19 mouse cellular contexts compared by ENCODE assay signal in the genomic region with DNA sequence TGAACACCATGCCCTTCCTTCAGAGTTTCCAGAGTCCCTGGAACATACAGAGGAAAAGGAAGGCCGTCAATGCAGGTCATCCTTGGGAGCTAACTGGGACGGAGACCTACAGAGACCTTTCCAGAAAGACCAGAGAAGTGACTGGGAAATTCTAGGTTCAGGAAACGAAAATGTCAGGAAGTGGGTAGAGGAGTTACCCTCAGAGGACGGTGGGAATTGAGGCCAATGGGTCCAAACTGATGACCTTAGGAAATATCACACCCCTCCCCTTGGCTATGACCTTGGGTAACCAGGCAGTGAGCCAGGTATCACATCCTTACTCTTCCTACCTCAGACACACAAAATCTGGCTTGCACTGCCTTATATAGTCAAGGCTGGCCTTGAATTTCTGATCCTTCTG. TPM values are rescaled to one million over a fixed set of nuclear protein-coding genes. Genes with fewer than 3 reads are reported as not detected.
"Had no signal": no experiment of that assay in that cellular context is flagged by ENCODE, and none has a peak within 500 bp of the region (broad histone marks: within the 10 kb centered on the region; RNA-seq: fewer than 3 reads in every experiment).

No protein-coding gene starts in this region.

- H3K4me1 ChIP-seq: kidney, embryonic 15.5 days; limb, embryonic 15.5 days; liver, embryonic 15.5 days; midbrain, embryonic 15.5 days; neural tube, embryonic 12.5 days had no signal

- H3K36me3 ChIP-seq: kidney, embryonic 15.5 days; limb, embryonic 15.5 days; liver, embryonic 15.5 days; midbrain, embryonic 15.5 days; neural tube, embryonic 12.5 days had no signal

- H3K9me3 ChIP-seq: liver, embryonic 15.5 days; midbrain, embryonic 15.5 days; neural tube, embryonic 12.5 days had no signal

- ATAC-seq: midbrain, embryonic 15.5 days had no signal

- H3K27me3 ChIP-seq: kidney, embryonic 15.5 days; limb, embryonic 15.5 days; liver, embryonic 15.5 days; megakaryocyte, embryonic 14.5 days; midbrain, embryonic 15.5 days; neural tube, embryonic 12.5 days had no signal

- H3K4me3 ChIP-seq: kidney, embryonic 15.5 days; left cerebral cortex, adult 2 months; limb, embryonic 15.5 days; liver, embryonic 15.5 days; megakaryocyte, embryonic 14.5 days; midbrain, embryonic 15.5 days; neural tube, embryonic 12.5 days had no signal

- DNase-seq: kidney, adult 18-20 months; kidney, postnatal 25 days; lung, embryonic 14.5 days; lung, postnatal 10 days; thymus, adult 2 months; thymus, postnatal 25 days had no signal

- H3K27ac ChIP-seq: kidney, embryonic 15.5 days; left cerebral cortex, adult 2 months; limb, embryonic 15.5 days; liver, embryonic 15.5 days; macrophage; midbrain, embryonic 15.5 days; neural tube, embryonic 12.5 days; stomach, postnatal 0 days had no signal

RNA-seq across cellular contexts. Expression of a gene that starts 41.7 kb away (rescaled TPM):
- total RNA-seq: layer of hippocampus, postnatal 25 days; left cerebral cortex, postnatal 14 days had no signal
- polyA plus RNA-seq: limb, embryonic 11.5 days; midbrain, embryonic 11.5 days; midbrain, embryonic 15.5 days had no signal
